Comparison of ENCODE assay signal across 26 mouse cellular contexts in the genomic region with DNA sequence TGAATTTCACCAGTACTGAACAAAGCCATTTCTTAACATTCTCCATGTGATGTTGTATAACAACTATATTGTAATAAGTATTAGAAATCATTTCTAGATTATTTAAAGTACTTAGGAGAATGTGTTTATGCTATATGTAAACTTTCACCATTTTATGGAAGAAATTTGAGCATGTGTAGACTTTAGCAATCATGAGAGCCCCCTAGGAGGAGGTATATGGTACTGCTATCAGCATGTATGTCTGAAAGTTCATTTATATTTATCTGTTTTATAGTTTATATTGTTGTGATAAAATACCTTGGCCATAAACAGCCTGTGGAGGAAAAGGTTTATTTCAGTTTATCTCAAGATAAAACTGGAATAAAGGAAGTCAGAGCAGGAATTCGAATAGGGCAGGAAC.
A peak's percentile ranks its signal among the peaks of the same experiment; 100 is the strongest.
DNase-seq lines count a peak whose midpoint lies in the region; ATAC-seq and TF ChIP-seq lines count a peak whose summit lies in the region.
"Had no signal": no experiment of that assay in that cellular context is flagged by ENCODE, and none has a peak within 500 bp of the region (broad histone marks: within the 10 kb centered on the region; RNA-seq: fewer than 3 reads in every experiment).

No protein-coding gene starts in this region.

- no peaks in the 10 kb centered on the region for H3K4me1 ChIP-seq in hindbrain, postnatal 0 days (ENCODE audit: insufficient read depth, low read length)
- H3K4me1 ChIP-seq in hindbrain, embryonic 14.5 days (replicated peaks; ENCODE audit: control insufficient read depth, insufficient read depth, low read length): no peaks in the 10 kb centered on the region
- H3K4me1 ChIP-seq: embryonic facial prominence, embryonic 12.5 days; embryonic facial prominence, embryonic 15.5 days; heart, embryonic 12.5 days; heart, embryonic 15.5 days; hindbrain, embryonic 10.5 days; hindbrain, embryonic 13.5 days had no signal

- intact Hi-C loops in left cerebral cortex, adult 2 months (cut with DNase I): loop anchor here (2.0 kb wide), 1 partner anchor 323 kb away; no protein-coding TSS in a partner anchor
- intact Hi-C loops in left cerebral cortex, postnatal 14 days (cut with DNase I): no loop called here

- H3K9me3 ChIP-seq in hindbrain, postnatal 0 days (ENCODE audit: low read length): no peaks in the 10 kb centered on the region
- H3K9me3 ChIP-seq in hindbrain, embryonic 14.5 days (ENCODE audit: control insufficient read depth, low read length): no peaks in the 10 kb centered on the region
- H3K9me3 ChIP-seq: embryonic facial prominence, embryonic 12.5 days; embryonic facial prominence, embryonic 15.5 days; G1E; heart, embryonic 15.5 days; hindbrain, embryonic 10.5 days; hindbrain, embryonic 13.5 days had no signal

- H3K27ac ChIP-seq in hindbrain, postnatal 0 days: no peak overlapping the region
- H3K27ac ChIP-seq in hindbrain, embryonic 14.5 days: no peak overlapping the region
- H3K27ac ChIP-seq in left cerebral cortex, adult 2 months: no peak overlapping the region
- H3K27ac ChIP-seq: embryonic facial prominence, embryonic 12.5 days; embryonic facial prominence, embryonic 15.5 days; heart, embryonic 15.5 days; hindbrain, embryonic 10.5 days; hindbrain, embryonic 13.5 days had no signal

- WGBS in hindbrain, postnatal 0 days: 72% methylated on average over 1 of the region's 1 CpGs
- WGBS in hindbrain, embryonic 14.5 days: 83% methylated on average over 1 of the region's 1 CpGs

- no peak for ATAC-seq in hindbrain, postnatal 0 days
- ATAC-seq in hindbrain, embryonic 14.5 days (ENCODE audit: low FRiP score): no peak
- ATAC-seq: forebrain, embryonic 14.5 days; forebrain, postnatal 0 days had no signal

- TF ChIP-seq CTCF in hindbrain, postnatal 0 days (IDR thresholded peaks at IDR 0.05; ENCODE audit: low read depth): 0 out of 2 replicates have a peak, but pooled peaks have one; percentile 10
- peak; percentile 23 for TF ChIP-seq CTCF in left cerebral cortex, adult 2 months (IDR thresholded peaks at IDR 0.05)

- H3K4me2 ChIP-seq in hindbrain, postnatal 0 days (ENCODE audit: low read depth, low read length): no peak overlapping the region
- H3K4me2 ChIP-seq in hindbrain, embryonic 14.5 days (replicated peaks): no peak overlapping the region
- H3K4me2 ChIP-seq: embryonic facial prominence, embryonic 12.5 days; embryonic facial prominence, embryonic 15.5 days; heart, embryonic 12.5 days; heart, embryonic 15.5 days; hindbrain, embryonic 13.5 days had no signal

- H3K9ac ChIP-seq in hindbrain, postnatal 0 days (replicated peaks; ENCODE audit: low read length): no peak overlapping the region
- no peak overlapping the region for H3K9ac ChIP-seq in hindbrain, embryonic 14.5 days
- H3K9ac ChIP-seq: embryonic facial prominence, embryonic 12.5 days; embryonic facial prominence, embryonic 15.5 days; forebrain, postnatal 0 days; heart, embryonic 12.5 days; heart, embryonic 15.5 days; hindbrain, embryonic 13.5 days had no signal

- no peak for DNase-seq in hindbrain, postnatal 0 days (ENCODE audit: low spot score)
- no peak for DNase-seq in hindbrain, embryonic 14.5 days (ENCODE audit: low spot score)
- DNase-seq in left cerebral cortex, adult 2 months (ENCODE audit: extremely low spot score in 1 of 2, low spot score in 2 of 2): no peak
- no peak for DNase-seq in left cerebral cortex, postnatal 14 days (ENCODE audit: low spot score in 2 of 2)
- DNase-seq in thymus, postnatal 0 days (ENCODE audit: low spot score): peak; percentile 10
- no peak for DNase-seq in thymus, postnatal 10 days (ENCODE audit: low spot score in 2 of 2)
- DNase-seq in splenic B cell, adult 2 months (ENCODE audit: low read depth, low spot score): peak; percentile 39
- DNase-seq in MN1 (ENCODE audit: low spot score): no peak
- DNase-seq: adrenal gland, postnatal 10 days; adrenal gland, postnatal 36 days; cerebellum, adult 18-20 months; cerebellum, adult 9-10 months; cerebellum, postnatal 14 days; forebrain, postnatal 0 days; gastrocnemius, postnatal 25 days; heart, adult 18-20 months; heart, postnatal 10 days; heart, postnatal 36 days had no signal

- no peak overlapping the region for H3K4me3 ChIP-seq in hindbrain, postnatal 0 days (ENCODE audit: low read length)
- no peak overlapping the region for H3K4me3 ChIP-seq in hindbrain, embryonic 14.5 days (replicated peaks; ENCODE audit: low read length)
- no peak overlapping the region for H3K4me3 ChIP-seq in left cerebral cortex, adult 2 months
- H3K4me3 ChIP-seq: embryonic facial prominence, embryonic 12.5 days; embryonic facial prominence, embryonic 15.5 days; heart, embryonic 12.5 days; heart, embryonic 15.5 days; hindbrain, embryonic 10.5 days; hindbrain, embryonic 13.5 days had no signal

- no peaks in the 10 kb centered on the region for H3K36me3 ChIP-seq in hindbrain, postnatal 0 days (ENCODE audit: insufficient read depth, low read length)
- no peaks in the 10 kb centered on the region for H3K36me3 ChIP-seq in hindbrain, embryonic 14.5 days (replicated peaks; ENCODE audit: control insufficient read depth, insufficient read depth)
- H3K36me3 ChIP-seq in splenic B cell, adult 2 months (ENCODE audit: control insufficient read depth, insufficient read depth, low read length, poor library complexity, severe bottlenecking): no peaks in the 10 kb centered on the region
- H3K36me3 ChIP-seq: embryonic facial prominence, embryonic 12.5 days; embryonic facial prominence, embryonic 15.5 days; G1E; heart, embryonic 12.5 days; heart, embryonic 15.5 days; hindbrain, embryonic 10.5 days; hindbrain, embryonic 13.5 days had no signal

- no peaks in the 10 kb centered on the region for H3K27me3 ChIP-seq in hindbrain, postnatal 0 days (ENCODE audit: insufficient read depth, low read length)
- no peaks in the 10 kb centered on the region for H3K27me3 ChIP-seq in hindbrain, embryonic 14.5 days (ENCODE audit: control insufficient read depth, insufficient read depth, low read length)
- no peaks in the 10 kb centered on the region for H3K27me3 ChIP-seq in splenic B cell, adult 2 months (ENCODE audit: control insufficient read depth, insufficient read depth, low read length, poor library complexity, severe bottlenecking)
- H3K27me3 ChIP-seq: embryonic facial prominence, embryonic 12.5 days; embryonic facial prominence, embryonic 15.5 days; heart, embryonic 12.5 days; heart, embryonic 15.5 days; hindbrain, embryonic 13.5 days had no signal

Comparison
In these comparisons a context has a peak if more than half of its experiments do, and no peak if none do; other contexts are left out.
1. DNase-seq: peak in thymus, postnatal 0 days (single experiment) and splenic B cell, adult 2 months (single experiment); none in hindbrain, postnatal 0 days (single experiment), hindbrain, embryonic 14.5 days (single experiment), left cerebral cortex, adult 2 months (0 of 2), left cerebral cortex, postnatal 14 days (0 of 2), thymus, postnatal 10 days (0 of 2) and MN1 (single experiment).